Mouse (Mus musculus): Measurements from ENCODE around the gene Acbd6.

GRCm38 (mm10) chr1:155577316-155577715 lies 19.4 kb downstream of the Acbd6 start:
- TF ChIP-seq POLR2A (IDR thresholded peaks at IDR 0.05; ENCODE audit: low read depth, low read length) = no peak
- no peak for TF ChIP-seq CTCF (IDR thresholded peaks at IDR 0.05; ENCODE audit: extremely low read depth, insufficient read length, insufficient replicate concordance, low read depth, low read length)

Data from small intestine, adult 2 months (tissue).